Mouse (Mus musculus): Measurements from ENCODE around the gene Elf3.
"Not testable (repeated sequence)": the region's sequence is repeated elsewhere in the genome, so short reads cannot be mapped to it uniquely, and the experiment has no call there.

Elf3 gene

GRCm38 (mm10) chr1:135258380-135259127, at the start of gene Elf3:
Elf3 (minus strand) TSS chr1:135258568.
- peak; percentile 76 for DNase-seq

- no peak for DNase-seq
Measured at GRCm38 (mm10) chr1:135290908-135291307, 32.5 kb upstream of the Elf3 start.

- no peak for DNase-seq
Measured at GRCm38 (mm10) chr1:135286311-135286710, 27.9 kb upstream of the Elf3 start.

- peak; percentile 80 for DNase-seq
Measured at GRCm38 (mm10) chr1:135283826-135284291, 25.5 kb upstream of the Elf3 start, which contains the start of gene Rnpep. Rnpep (minus strand) TSS chr1:135284084.

GRCm38 (mm10) chr1:135283287-135283825, 25.0 kb upstream of the Elf3 start:
- DNase-seq, result peak; percentile 42

GRCm38 (mm10) chr1:135282536-135283286, 24.3 kb upstream of the Elf3 start:
- no peak for DNase-seq

GRCm38 (mm10) chr1:135281841-135282240, 23.5 kb upstream of the Elf3 start:
- no peak for DNase-seq

GRCm38 (mm10) chr1:135280646-135281045, 22.3 kb upstream of the Elf3 start:
- DNase-seq, result no peak

- DNase-seq, result peak; percentile 86
Measured at GRCm38 (mm10) chr1:135271371-135271770, 13.0 kb upstream of the Elf3 start.

- no peak for DNase-seq
Measured at GRCm38 (mm10) chr1:135267663-135268446, 9.5 kb upstream of the Elf3 start.

GRCm38 (mm10) chr1:135265834-135266233, 7.5 kb upstream of the Elf3 start:
- no peak for DNase-seq

GRCm38 (mm10) chr1:135263316-135263715, 4.9 kb upstream of the Elf3 start:
- DNase-seq, result no peak

- DNase-seq, result no peak
Measured at GRCm38 (mm10) chr1:135262329-135262728, 4.0 kb upstream of the Elf3 start.

- no peak for DNase-seq
Measured at GRCm38 (mm10) chr1:135260931-135261330, 2.6 kb upstream of the Elf3 start.

- DNase-seq, result peak; percentile 74
Measured at GRCm38 (mm10) chr1:135259128-135259436, 714 bp upstream of the Elf3 start.

GRCm38 (mm10) chr1:135256299-135256698, 2.1 kb downstream of the Elf3 start:
- DNase-seq, result no peak

- DNase-seq, result no peak
Measured at GRCm38 (mm10) chr1:135252854-135253253, 5.5 kb downstream of the Elf3 start.

GRCm38 (mm10) chr1:135251405-135251804, 7.0 kb downstream of the Elf3 start:
- no peak for DNase-seq

- DNase-seq, result no peak
Measured at GRCm38 (mm10) chr1:135250706-135251105, 7.7 kb downstream of the Elf3 start.

- peak; percentile 70 for DNase-seq
Measured at GRCm38 (mm10) chr1:135248434-135248850, 9.9 kb downstream of the Elf3 start.

- no peak for DNase-seq
Measured at GRCm38 (mm10) chr1:135244014-135244413, 14.4 kb downstream of the Elf3 start.

GRCm38 (mm10) chr1:135240206-135240605, 18.2 kb downstream of the Elf3 start:
- not testable (repeated sequence) for DNase-seq
